Mouse (Mus musculus) embryonic facial prominence, embryonic 11.5 days (tissue): ENCODE results near the gene Abhd16a. TPM values are rescaled to one million over a fixed set of nuclear protein-coding genes. Genes with fewer than 3 reads are reported as not detected.
A peak's percentile ranks its signal among the peaks of the same experiment; 100 is the strongest.

ENCODE experiments used
- ATAC-seq: fragments of 200-750 bp; cut with Nextera tagmentation; replicated peaks from 2 replicates; pipeline ENCODE4 v1.8.0; 2017; ENCODE audit warnings: low read depth; ENCODE audit not compliant: insufficient number of reproducible peaks, low FRiP score, low TSS enrichment
- DNase-seq: peaks from one replicate; pipeline ENCODE4 v3.0.0-alpha.2; 2015; ENCODE audit warnings: low spot score
- H3K27ac ChIP-seq: fragments of 300-500 bp; sonication (generic); replicated peaks from 2 replicates; pipeline ENCODE4 v1.5.1; 2014; ENCODE audit warnings: mild to moderate bottlenecking, low read depth, low read length, control low read depth
- H3K27me3 ChIP-seq: fragments of 300-500 bp; sonication (generic); 2 replicates; pipeline ENCODE4 v1.6.1; 2014; ENCODE audit warnings: mild to moderate bottlenecking, low read length, moderate library complexity, mixed read lengths; ENCODE audit not compliant: control insufficient read depth, insufficient read depth
- H3K36me3 ChIP-seq: fragments of 300-500 bp; sonication (generic); replicated peaks from 2 replicates; pipeline ENCODE4 v1.6.1; 2014; ENCODE audit warnings: low read depth, mild to moderate bottlenecking, low read length, moderate library complexity, mixed read lengths; ENCODE audit not compliant: control insufficient read depth, insufficient read depth
- H3K4me1 ChIP-seq: fragments of 300-500 bp; sonication (generic); 2 replicates; pipeline ENCODE4 v1.6.1; 2014; ENCODE audit warnings: low read length, mixed read lengths; ENCODE audit not compliant: control insufficient read depth, insufficient read depth
- H3K4me2 ChIP-seq: fragments of 300-500 bp; sonication (generic); 2 replicates; pipeline ENCODE4 v1.6.1; 2014; ENCODE audit warnings: low read depth, mild to moderate bottlenecking, control low read depth, low read length, moderate library complexity
- H3K4me3 ChIP-seq: fragments of 300-500 bp; sonication (generic); 2 replicates; pipeline ENCODE4 v1.5.1; 2014; ENCODE audit warnings: low read depth, low read length, control low read depth
- H3K9ac ChIP-seq: fragments of 300-500 bp; sonication (generic); replicated peaks from 2 replicates; pipeline ENCODE4 v1.6.1; 2014; ENCODE audit warnings: mild to moderate bottlenecking, control low read depth, low read length
- H3K9me3 ChIP-seq: fragments of 300-500 bp; sonication (generic); replicated peaks from 2 replicates; pipeline ENCODE4 v1.6.1; 2016; ENCODE audit warnings: mild to moderate bottlenecking, low read length, inconsistent platforms, mixed read lengths; ENCODE audit not compliant: control insufficient read depth
- WGBS: fragments of 180-500 bp; shearing (Covaris S2); extraction: QIAGEN DNeasy Blood & Tissue Kit; methylation state at CpG from one replicate; pipeline ENCODE4 v1.1.7; 2014; 5-methylcytosine and 5-hydroxymethylcytosine counted together
- polyA plus RNA-seq: library from polyadenylated mRNA; unstranded; fragments of >200 nt; fragmentation: Nextera tagmentation; extraction: Ambion mirVana; gene quantifications from 2 replicates; pipeline ENCODE4 v1.2.1, GENCODE M21; 2014

The Abhd16a gene
- polyA plus RNA-seq, 1 experiment from 2014 or later = 38.5 TPM

- Histone ChIP-seq H3K9me3 (no peaks in the 10 kb centered on the region), H3K9ac (no peak overlapping the region), H3K4me1 (peaks cover 13% of the 10 kb centered on the region), H3K27me3 (no peaks in the 10 kb centered on the region), H3K36me3 (peaks cover 17% of the 10 kb centered on the region), H3K4me2 (no peak overlapping the region), H3K4me3 (no peak overlapping the region), H3K27ac (no peak overlapping the region)
- whole genome bisulfite sequencing = 80% methylated on average over 3 of the region's 3 CpGs
- DNase-seq (no peak), ATAC-seq (no peak)
These were observed 32.0 kb upstream of the Abhd16a start for GRCm38 (mm10) chr17:35057090-35057489.

- 0 out of 2 replicates have a peak overlapping the region, but pooled peaks have one; percentile 5 for H3K4me3 ChIP-seq
- 63% methylated on average over 9 of the region's 9 CpGs for WGBS
- no peak for DNase-seq
- peaks cover 12% of the 10 kb centered on the region for H3K4me1 ChIP-seq
- peak overlapping the region; percentile 9; the same call in 1 of the 2 replicates for H3K9ac ChIP-seq
- H3K36me3 ChIP-seq = peaks cover 17% of the 10 kb centered on the region
- no peaks in the 10 kb centered on the region for H3K9me3 ChIP-seq
- no peaks in the 10 kb centered on the region for H3K27me3 ChIP-seq
- H3K4me2 ChIP-seq = no peak overlapping the region; the same call in 1 of the 2 replicates
- no peak overlapping the region for H3K27ac ChIP-seq
- no peak for ATAC-seq
These were observed 30.7 kb upstream of the Abhd16a start for GRCm38 (mm10) chr17:35058316-35058715.

GRCm38 (mm10) chr17:35058911-35059892, 29.9 kb upstream of the Abhd16a start, which contains the start of gene Ddah2:
Gene Ddah2, plus strand, starts transcription at chr17:35059035.
- Histone ChIP-seq H3K36me3 (peaks cover 15% of the 10 kb centered on the region), H3K27me3 (no peaks in the 10 kb centered on the region), H3K4me2 (peak within 1 kb of the TSS; percentile 84), H3K9ac (peak within 1 kb of the TSS; percentile 92), H3K4me3 (peak within 1 kb of the TSS; percentile 64), H3K27ac (peak within 1 kb of the TSS; percentile 71), H3K4me1 (peaks cover 12% of the 10 kb centered on the region), H3K9me3 (no peaks in the 10 kb centered on the region)
- WGBS = under 1% methylated on average over 56 of the region's 57 CpGs
- ATAC-seq = peak; percentile 89
- peak; percentile 98 for DNase-seq

GRCm38 (mm10) chr17:35060071-35060470, 29.0 kb upstream of the Abhd16a start:
- H3K27me3 ChIP-seq = no peaks in the 10 kb centered on the region; the same call in 1 of the 2 replicates
- H3K9me3 ChIP-seq = no peaks in the 10 kb centered on the region
- H3K36me3 ChIP-seq = peaks cover 9% of the 10 kb centered on the region
- H3K4me3 ChIP-seq = peak overlapping the region; percentile 64
- H3K4me2 ChIP-seq = peak overlapping the region; percentile 84
- no peak overlapping the region for H3K27ac ChIP-seq
- H3K9ac ChIP-seq = peak overlapping the region; percentile 92
- H3K4me1 ChIP-seq = peaks cover 12% of the 10 kb centered on the region
- no peak for DNase-seq
- ATAC-seq = no peak
- WGBS = 24% methylated on average over 14 of the region's 14 CpGs

- Histone ChIP-seq H3K4me2 (peak overlapping the region; percentile 84), H3K36me3 (peaks cover 9% of the 10 kb centered on the region), H3K9ac (peak overlapping the region; percentile 92; the same call in 1 of the 2 replicates), H3K27ac (no peak overlapping the region), H3K9me3 (no peaks in the 10 kb centered on the region), H3K4me1 (peaks cover 16% of the 10 kb centered on the region), H3K27me3 (peaks cover 6% of the 10 kb centered on the region), H3K4me3 (peak overlapping the region; percentile 64)
- WGBS = 53% methylated on average over 22 of the region's 22 CpGs
- ATAC-seq (no peak), DNase-seq (no peak)
These were observed 28.2 kb upstream of the Abhd16a start for GRCm38 (mm10) chr17:35060737-35061297.

- Histone ChIP-seq H3K36me3 (peaks cover 9% of the 10 kb centered on the region), H3K9ac (no peak overlapping the region), H3K9me3 (no peaks in the 10 kb centered on the region), H3K27me3 (peaks cover 9% of the 10 kb centered on the region), H3K4me3 (no peak overlapping the region), H3K4me1 (peaks cover 16% of the 10 kb centered on the region), H3K27ac (no peak overlapping the region), H3K4me2 (no peak overlapping the region; the same call in 1 of the 2 replicates)
- DNase-seq (no peak), ATAC-seq (no peak)
- 85% methylated on average over 8 of the region's 8 CpGs for WGBS
These were observed 27.8 kb upstream of the Abhd16a start for GRCm38 (mm10) chr17:35061299-35061698.

GRCm38 (mm10) chr17:35063466-35063865, 25.6 kb upstream of the Abhd16a start:
- Histone ChIP-seq H3K27ac (no peak overlapping the region), H3K4me1 (peaks cover 13% of the 10 kb centered on the region), H3K27me3 (peaks cover 14% of the 10 kb centered on the region), H3K4me2 (no peak overlapping the region), H3K9me3 (no peaks in the 10 kb centered on the region), H3K36me3 (peaks cover 9% of the 10 kb centered on the region), H3K4me3 (no peak overlapping the region), H3K9ac (no peak overlapping the region)
- DNase-seq (no peak), ATAC-seq (no peak)
- WGBS = 93% methylated on average over 3 of the region's 3 CpGs
